Mouse (Mus musculus): ENCODE results near the gene Arhgap21. TPM values are rescaled to one million over a fixed set of nuclear protein-coding genes. Genes with fewer than 3 reads are reported as not detected.

The Arhgap21 gene
- polyA plus RNA-seq, 1 experiment from 2014 or later, result 5.2 TPM

- no peak overlapping the region for H3K4me2 ChIP-seq (replicated peaks; ENCODE audit: low read depth)
- no peak for ATAC-seq (ENCODE audit: low FRiP score, low TSS enrichment)
- H3K4me1 ChIP-seq (replicated peaks; ENCODE audit: control insufficient read depth, insufficient read depth), result no peaks in the 10 kb centered on the region
- H3K4me3 ChIP-seq (ENCODE audit: low read depth, low read length), result no peak overlapping the region
- no peak for DNase-seq (ENCODE audit: low spot score)
- no peaks in the 10 kb centered on the region for H3K36me3 ChIP-seq (ENCODE audit: control insufficient read depth, insufficient read depth, low read length)
- H3K9me3 ChIP-seq (ENCODE audit: control insufficient read depth, low read length), result no peaks in the 10 kb centered on the region
- no peak for TF ChIP-seq EP300 (optimal IDR thresholded peaks at IDR 0.05)
- WGBS, result 64% methylated on average over 4 of the region's 4 CpGs
- no peaks in the 10 kb centered on the region for H3K27me3 ChIP-seq (ENCODE audit: control insufficient read depth, insufficient read depth, low read length)
- H3K27ac ChIP-seq (replicated peaks), result no peak overlapping the region
- no peak overlapping the region for H3K9ac ChIP-seq (ENCODE audit: low read length)
These were observed 16.0 kb downstream of the Arhgap21 start for GRCm38 (mm10) chr2:20952716-20953115.

GRCm38 (mm10) chr2:20949168-20949567 is 19.5 kb downstream of the Arhgap21 start:
- DNase-seq (ENCODE audit: low spot score) (no peak), ATAC-seq (ENCODE audit: low FRiP score, low TSS enrichment) (0 out of 2 replicates have a peak, but pooled peaks have one; percentile 12)
- no peaks in the 10 kb centered on the region for H3K4me1 ChIP-seq (replicated peaks; ENCODE audit: control insufficient read depth, insufficient read depth)
- no peaks in the 10 kb centered on the region for H3K27me3 ChIP-seq (ENCODE audit: control insufficient read depth, insufficient read depth, low read length)
- no peak overlapping the region for H3K9ac ChIP-seq (ENCODE audit: low read length)
- no peak overlapping the region for H3K4me2 ChIP-seq (replicated peaks; ENCODE audit: low read depth)
- no peaks in the 10 kb centered on the region for H3K36me3 ChIP-seq (ENCODE audit: control insufficient read depth, insufficient read depth, low read length)
- no peak overlapping the region for H3K27ac ChIP-seq (replicated peaks)
- 69% methylated on average over 3 of the region's 3 CpGs for WGBS
- H3K4me3 ChIP-seq (ENCODE audit: low read depth, low read length), result no peak overlapping the region
- TF ChIP-seq CTCF (IDR thresholded peaks at IDR 0.05; ENCODE audit: low read depth) (no peak), EP300 (optimal IDR thresholded peaks at IDR 0.05) (no peak)
- H3K9me3 ChIP-seq (ENCODE audit: control insufficient read depth, low read length), result no peaks in the 10 kb centered on the region

- no peak overlapping the region for H3K4me2 ChIP-seq (replicated peaks; ENCODE audit: low read depth)
- H3K9me3 ChIP-seq (ENCODE audit: control insufficient read depth, low read length), result no peaks in the 10 kb centered on the region
- no peak for DNase-seq (ENCODE audit: low spot score)
- no peaks in the 10 kb centered on the region for H3K27me3 ChIP-seq (ENCODE audit: control insufficient read depth, insufficient read depth, low read length)
- H3K36me3 ChIP-seq (ENCODE audit: control insufficient read depth, insufficient read depth, low read length), result no peaks in the 10 kb centered on the region
- WGBS, result 76% methylated on average over 1 of the region's 1 CpGs
- no peaks in the 10 kb centered on the region for H3K4me1 ChIP-seq (replicated peaks; ENCODE audit: control insufficient read depth, insufficient read depth)
- H3K27ac ChIP-seq (replicated peaks), result no peak overlapping the region
- no peak overlapping the region for H3K9ac ChIP-seq (ENCODE audit: low read length)
- no peak for TF ChIP-seq CTCF (IDR thresholded peaks at IDR 0.05; ENCODE audit: low read depth)
- no peak for TF ChIP-seq EP300 (optimal IDR thresholded peaks at IDR 0.05)
- ATAC-seq (ENCODE audit: low FRiP score, low TSS enrichment), result no peak
- H3K4me3 ChIP-seq (ENCODE audit: low read depth, low read length), result no peak overlapping the region
These were observed 21.6 kb downstream of the Arhgap21 start for GRCm38 (mm10) chr2:20947036-20947435.

- Histone ChIP-seq H3K9me3 (ENCODE audit: control insufficient read depth, low read length) (no peaks in the 10 kb centered on the region), H3K4me2 (replicated peaks; ENCODE audit: low read depth) (no peak overlapping the region), H3K9ac (ENCODE audit: low read length) (no peak overlapping the region), H3K27ac (replicated peaks) (no peak overlapping the region), H3K36me3 (ENCODE audit: control insufficient read depth, insufficient read depth, low read length) (no peaks in the 10 kb centered on the region), H3K4me3 (ENCODE audit: low read depth, low read length) (no peak overlapping the region), H3K27me3 (ENCODE audit: control insufficient read depth, insufficient read depth, low read length) (no peaks in the 10 kb centered on the region), H3K4me1 (replicated peaks; ENCODE audit: control insufficient read depth, insufficient read depth) (no peaks in the 10 kb centered on the region)
- 90% methylated on average over 5 of the region's 5 CpGs for WGBS
- DNase-seq (ENCODE audit: low spot score) (no peak), ATAC-seq (ENCODE audit: low FRiP score, low TSS enrichment) (no peak)
- no peak for TF ChIP-seq EP300 (optimal IDR thresholded peaks at IDR 0.05)
- no peak for TF ChIP-seq CTCF (IDR thresholded peaks at IDR 0.05; ENCODE audit: low read depth)
These were observed 23.1 kb downstream of the Arhgap21 start for GRCm38 (mm10) chr2:20945596-20945995.

- ATAC-seq (ENCODE audit: low FRiP score, low TSS enrichment), result peak; percentile 69; the same call in 1 of the 2 replicates
- Histone ChIP-seq H3K4me1 (replicated peaks; ENCODE audit: control insufficient read depth, insufficient read depth) (no peaks in the 10 kb centered on the region), H3K27me3 (ENCODE audit: control insufficient read depth, insufficient read depth, low read length) (no peaks in the 10 kb centered on the region), H3K9ac (ENCODE audit: low read length) (no peak overlapping the region), H3K27ac (replicated peaks) (no peak overlapping the region), H3K4me2 (replicated peaks; ENCODE audit: low read depth) (no peak overlapping the region), H3K36me3 (ENCODE audit: control insufficient read depth, insufficient read depth, low read length) (no peaks in the 10 kb centered on the region), H3K9me3 (ENCODE audit: control insufficient read depth, low read length) (no peaks in the 10 kb centered on the region), H3K4me3 (ENCODE audit: low read depth, low read length) (no peak overlapping the region)
- TF ChIP-seq EP300 (optimal IDR thresholded peaks at IDR 0.05), result no peak
- no peak for DNase-seq (ENCODE audit: low spot score)
- whole genome bisulfite sequencing, result 54% methylated on average over 7 of the region's 7 CpGs
These were observed 24.8 kb downstream of the Arhgap21 start for GRCm38 (mm10) chr2:20943730-20944454.

GRCm38 (mm10) chr2:20943222-20943621 is 25.5 kb downstream of the Arhgap21 start:
- H3K9ac ChIP-seq (ENCODE audit: low read length), result no peak overlapping the region
- ATAC-seq (ENCODE audit: low FRiP score, low TSS enrichment) (peak; percentile 65; the same call in 1 of the 2 replicates), DNase-seq (ENCODE audit: low spot score) (no peak)
- 10% methylated on average over 5 of the region's 5 CpGs for WGBS
- H3K9me3 ChIP-seq (ENCODE audit: control insufficient read depth, low read length), result no peaks in the 10 kb centered on the region
- H3K4me1 ChIP-seq (replicated peaks; ENCODE audit: control insufficient read depth, insufficient read depth), result no peaks in the 10 kb centered on the region
- no peak overlapping the region for H3K27ac ChIP-seq (replicated peaks)
- no peaks in the 10 kb centered on the region for H3K27me3 ChIP-seq (ENCODE audit: control insufficient read depth, insufficient read depth, low read length)
- TF ChIP-seq EP300 (optimal IDR thresholded peaks at IDR 0.05) (no peak), CTCF (IDR thresholded peaks at IDR 0.05; ENCODE audit: low read depth) (peak; percentile 39)
- H3K4me3 ChIP-seq (ENCODE audit: low read depth, low read length), result no peak overlapping the region
- no peaks in the 10 kb centered on the region for H3K36me3 ChIP-seq (ENCODE audit: control insufficient read depth, insufficient read depth, low read length)
- no peak overlapping the region for H3K4me2 ChIP-seq (replicated peaks; ENCODE audit: low read depth)
